Mouse (Mus musculus) MEL (cell line): ENCODE measurements around the gene Eml2.

Source experiments
- CHD1 ChIP-seq: IDR thresholded peaks from 2 replicates; pipeline ENCODE4 v1.6.1; 2012; ENCODE audit warnings: low read depth, mild to moderate bottlenecking, inconsistent platforms, low read length, improper control_type of control experiment
- CTCF ChIP-seq, 3 experiments: IDR thresholded peaks in 2 of 3; conservative IDR thresholded peaks in 1 of 3; 2 replicates each; pipeline ENCODE4 v1.5.1; 2011 to 2012; ENCODE audit warnings: low read length in 3 of 3, low read depth in 2 of 3, mild to moderate bottlenecking in 2 of 3, improper control_type of control experiment in 1 of 3, inconsistent platforms in 1 of 3, mixed read lengths in 1 of 3, moderate library complexity in 1 of 3; ENCODE audit not compliant: control insufficient read depth in 1 of 3, insufficient read depth in 1 of 3, poor library complexity in 1 of 3, severe bottlenecking in 1 of 3
- GABPA ChIP-seq: IDR thresholded peaks from 2 replicates; pipeline ENCODE4 v1.6.1; 2012; ENCODE audit warnings: low read depth, mild to moderate bottlenecking, inconsistent platforms, low read length, improper control_type of control experiment, moderate library complexity
- KAT2A ChIP-seq: conservative IDR thresholded peaks from 2 replicates; pipeline ENCODE4 v1.6.1; 2012; ENCODE audit warnings: low read depth, low read length, improper control_type of control experiment, inconsistent platforms
- SMC3 ChIP-seq: IDR thresholded peaks from 2 replicates; pipeline ENCODE4 v1.6.1; 2011; ENCODE audit warnings: low read depth, low read length, improper control_type of control experiment

DNA sequence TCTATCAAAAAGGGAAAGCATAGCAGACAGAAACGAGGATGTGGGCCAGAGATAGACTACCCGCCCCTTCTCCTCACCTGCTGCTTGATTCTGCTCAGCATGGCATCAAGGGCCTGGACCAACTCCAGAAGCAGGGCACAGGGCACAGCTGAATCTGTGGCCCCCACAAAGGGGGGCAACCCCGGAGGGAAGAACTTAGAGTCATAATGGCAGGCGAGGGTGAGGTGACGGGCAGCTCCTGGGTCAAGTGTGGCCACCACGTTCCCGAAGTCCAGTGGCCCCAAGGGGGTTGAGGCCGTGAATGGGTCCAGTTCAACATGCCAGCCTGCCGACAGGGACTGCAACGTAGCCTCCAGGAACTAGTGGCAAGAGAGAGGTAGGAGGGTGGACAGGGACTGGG is 29.4 kb upstream of the Eml2 start:
- TF ChIP-seq CHD1 (no peak), GABPA (no peak), CTCF (IDR thresholded peaks at IDR 0.05 in 2 of 3, conservative IDR thresholded peaks at IDR 0.05 in 1 of 3; ENCODE audit: control insufficient read depth in 1 of 3, insufficient read depth in 1 of 3, low read depth in 2 of 3, low read length in 3 of 3, poor library complexity in 1 of 3, severe bottlenecking in 1 of 3) (no peak), SMC3 (no peak), KAT2A (no peak)
